Mouse (Mus musculus) adrenal gland, adult 8-10 months (tissue): Measurements from ENCODE around the gene Fam13a. TPM values are rescaled to one million over a fixed set of nuclear protein-coding genes. Genes with fewer than 3 reads are reported as not detected.

ENCODE experiments used
- DNase-seq: peaks from one replicate; pipeline ENCODE4 v3.0.0; 2022
- total RNA-seq, 4 experiments: library from RNA; stranded (reverse); gene quantifications; 2 replicates each; pipeline ENCODE4 v1.2.4; 2022

The Fam13a gene
- total RNA-seq, result 10 to 100 TPM; 13.0 to 48.9 (median 30.2) TPM

DNA sequence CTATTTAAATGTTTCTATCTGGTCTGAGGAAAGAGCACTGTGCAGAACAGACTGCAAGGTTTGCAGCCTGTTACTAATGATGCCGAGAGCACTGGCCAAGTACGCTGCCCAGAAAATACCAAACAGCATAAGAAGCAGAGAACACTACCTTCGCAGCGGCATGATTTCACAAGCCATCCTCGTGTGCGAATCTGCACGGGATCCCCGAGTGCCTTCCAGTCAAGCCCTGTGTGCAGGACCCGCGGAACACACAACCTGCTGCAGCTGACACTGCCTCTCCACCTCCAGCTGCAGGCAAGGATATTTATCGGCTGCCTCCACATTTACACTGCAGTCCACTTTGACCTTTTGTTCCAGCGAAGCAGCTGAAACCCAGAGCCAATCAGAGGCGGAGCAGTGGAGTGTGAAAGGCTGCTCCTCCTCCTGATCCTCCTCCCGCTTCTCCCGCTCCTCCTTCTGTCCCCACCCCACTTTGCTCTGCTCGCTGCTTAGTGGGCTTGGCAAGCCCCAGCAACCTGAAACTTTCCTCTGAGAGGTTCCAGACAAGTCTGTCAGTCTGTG is at the start of gene Fam13a:
Gene Fam13a, minus strand, starts transcription at position 386 of the 561 bp plus-strand sequence.
- peak; percentile 88 for DNase-seq

DNA sequence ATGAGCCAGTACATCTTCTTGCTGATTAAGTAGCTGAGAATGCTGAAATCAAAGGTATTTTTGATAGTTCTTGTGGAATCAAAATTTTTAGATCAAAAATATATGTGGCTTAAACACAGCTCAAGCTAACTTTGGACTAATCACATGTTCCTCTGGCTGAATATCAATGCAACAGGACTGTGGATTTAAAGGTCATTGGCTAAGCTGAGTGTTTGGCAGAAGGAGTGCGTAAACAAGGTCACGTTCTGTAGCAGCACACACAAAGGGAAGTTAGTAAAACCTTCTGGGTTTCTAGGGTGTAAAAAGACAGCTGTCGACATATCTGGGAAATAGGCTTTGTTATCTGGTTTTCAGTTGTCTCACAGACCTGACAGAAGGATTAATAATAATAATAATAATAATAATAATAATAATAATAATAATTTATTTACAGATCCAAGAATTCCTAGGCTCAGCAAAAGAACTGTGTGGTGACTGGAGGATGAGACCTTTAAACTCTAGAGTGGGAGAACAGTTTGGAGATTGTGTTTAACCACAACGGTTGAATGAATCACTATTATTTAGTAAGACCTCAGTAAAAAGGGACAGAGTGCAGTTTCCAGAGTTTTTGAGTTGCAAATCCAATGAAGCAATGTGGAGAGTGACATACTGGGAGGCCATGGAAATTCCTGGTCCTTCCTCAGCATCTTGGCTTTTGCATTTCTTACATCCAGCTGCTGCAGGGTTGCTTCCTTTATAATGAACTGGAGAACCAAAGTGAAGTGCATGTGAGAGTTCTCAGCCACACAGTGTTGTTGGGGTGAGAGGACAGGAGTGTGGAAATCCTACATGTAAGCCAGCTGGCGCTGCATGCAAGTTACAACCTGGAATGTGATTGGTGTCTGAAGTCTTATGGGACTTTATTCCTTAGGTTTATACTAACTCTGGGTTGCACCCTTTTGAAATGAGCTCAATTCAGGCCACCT is 48.0 kb upstream of the Fam13a start:
- peak; percentile 26 for DNase-seq

GRCm38 (mm10) chr6:59071691-59072090 is 47.3 kb upstream of the Fam13a start:
- peak; percentile 15 for DNase-seq

DNA sequence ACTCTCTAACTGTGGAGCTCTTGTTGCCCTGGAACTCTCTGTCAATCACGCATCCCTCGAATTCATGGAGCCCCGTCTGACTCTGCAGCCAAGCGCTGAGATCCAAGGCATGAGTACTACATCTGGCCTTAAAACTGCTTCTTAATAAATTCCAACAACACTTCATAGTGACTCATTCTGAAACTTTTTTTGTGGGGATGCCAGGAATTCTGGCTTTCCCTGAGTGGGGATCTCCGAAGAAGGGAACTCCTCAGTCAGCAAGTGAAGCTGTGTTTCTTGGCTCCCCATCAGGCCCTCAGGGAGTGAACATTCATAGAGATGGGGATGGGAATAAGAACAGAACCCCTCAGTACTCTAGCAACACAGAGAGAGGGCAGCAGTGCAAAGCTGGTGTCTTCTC is 43.8 kb upstream of the Fam13a start:
- no peak for DNase-seq

GRCm38 (mm10) chr6:59064440-59064839 is 40.1 kb upstream of the Fam13a start:
- DNase-seq, result no peak

- no peak for DNase-seq
Measured at GRCm38 (mm10) chr6:59053232-59053631, 28.9 kb upstream of the Fam13a start.

DNA sequence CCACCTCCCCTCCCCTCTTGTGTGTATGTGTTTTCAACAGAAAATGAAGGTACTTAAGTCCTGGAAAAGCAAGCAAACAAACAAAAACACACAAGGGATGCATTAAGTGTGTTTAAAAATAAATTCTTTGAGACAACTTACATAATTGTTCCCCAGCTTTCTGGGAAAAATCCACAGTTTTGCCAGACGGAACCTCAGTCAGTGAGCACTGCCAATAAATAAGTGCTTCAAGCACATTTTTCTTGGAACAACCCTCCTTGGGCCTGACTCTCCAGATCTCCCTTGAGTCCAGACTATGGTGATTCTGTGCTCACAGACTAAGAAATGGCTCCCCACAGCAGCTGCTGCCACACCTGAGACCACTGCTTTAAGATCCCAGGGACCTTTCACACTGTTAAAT is 15.4 kb upstream of the Fam13a start:
- DNase-seq, result no peak

DNA sequence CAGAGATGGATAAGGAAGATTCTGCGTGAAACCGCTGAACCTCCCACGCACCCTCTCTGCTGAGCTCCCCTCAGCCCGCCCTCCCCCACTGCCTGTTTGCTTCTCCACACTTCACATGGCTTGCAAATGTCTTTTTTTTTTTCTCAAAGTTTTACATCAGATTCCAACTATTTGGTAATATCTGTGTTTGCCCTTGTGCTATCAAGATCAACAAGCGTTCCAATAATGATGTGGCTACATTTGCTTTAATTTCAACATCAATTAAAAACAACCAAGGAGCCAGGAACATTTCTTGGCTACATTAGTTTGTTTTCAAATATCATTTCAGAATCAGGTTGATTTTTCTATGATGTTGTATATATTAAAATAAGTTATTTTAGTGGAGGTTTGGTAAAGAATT is 8.4 kb upstream of the Fam13a start:
- DNase-seq, result no peak

- DNase-seq, result no peak
Measured at GRCm38 (mm10) chr6:59031539-59031938, 7.2 kb upstream of the Fam13a start.

GRCm38 (mm10) chr6:59030667-59031066 is 6.3 kb upstream of the Fam13a start:
- DNase-seq, result no peak

DNA sequence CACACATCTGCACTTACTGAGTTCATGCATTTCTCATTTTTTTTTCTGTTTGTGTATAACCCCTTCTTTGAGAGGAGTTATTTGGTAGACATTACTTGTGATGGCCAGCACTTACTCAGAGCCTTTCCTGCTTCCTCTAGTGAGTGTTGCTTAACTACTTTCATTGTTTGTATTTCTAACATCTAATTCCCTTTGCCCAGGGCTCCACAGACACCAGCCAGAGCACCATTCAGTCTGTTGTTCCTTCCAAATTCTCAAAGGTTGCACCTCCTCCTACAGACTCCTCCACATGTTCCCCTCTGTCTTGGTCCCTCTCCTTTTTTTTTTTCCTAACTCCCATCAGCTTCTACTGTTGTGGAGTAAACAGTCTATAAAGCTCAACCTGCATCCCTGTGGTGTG is 5.7 kb upstream of the Fam13a start:
- no peak for DNase-seq

DNA sequence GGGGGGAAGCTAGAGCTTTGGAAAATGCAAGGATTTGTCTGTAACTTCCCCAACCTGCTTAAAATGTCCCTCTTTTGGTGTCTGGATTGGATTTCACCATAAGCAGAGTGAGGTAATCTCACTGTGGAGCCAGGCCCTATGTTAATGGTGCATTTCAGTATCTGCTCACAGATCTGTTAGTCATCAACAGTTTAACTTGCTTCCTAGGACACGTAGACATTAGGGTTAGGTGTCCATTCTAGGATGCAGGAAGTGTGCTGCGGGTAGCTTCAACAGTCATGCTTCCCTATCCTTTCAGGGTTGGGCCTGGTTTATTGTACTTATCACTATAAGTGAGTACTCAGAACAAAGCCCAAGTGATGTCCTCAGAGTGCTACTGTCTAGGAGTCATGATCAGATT is 4.5 kb upstream of the Fam13a start:
- no peak for DNase-seq

- no peak for DNase-seq
Measured at GRCm38 (mm10) chr6:59024806-59025205, 457 bp upstream of the Fam13a start.

- no peak for DNase-seq
Measured at GRCm38 (mm10) chr6:59023455-59024163, 740 bp downstream of the Fam13a start.

- no peak for DNase-seq
Measured at GRCm38 (mm10) chr6:59022621-59023020, 1.7 kb downstream of the Fam13a start.

- peak; percentile 34 for DNase-seq
Measured at GRCm38 (mm10) chr6:59020346-59020745, 4.0 kb downstream of the Fam13a start.

DNA sequence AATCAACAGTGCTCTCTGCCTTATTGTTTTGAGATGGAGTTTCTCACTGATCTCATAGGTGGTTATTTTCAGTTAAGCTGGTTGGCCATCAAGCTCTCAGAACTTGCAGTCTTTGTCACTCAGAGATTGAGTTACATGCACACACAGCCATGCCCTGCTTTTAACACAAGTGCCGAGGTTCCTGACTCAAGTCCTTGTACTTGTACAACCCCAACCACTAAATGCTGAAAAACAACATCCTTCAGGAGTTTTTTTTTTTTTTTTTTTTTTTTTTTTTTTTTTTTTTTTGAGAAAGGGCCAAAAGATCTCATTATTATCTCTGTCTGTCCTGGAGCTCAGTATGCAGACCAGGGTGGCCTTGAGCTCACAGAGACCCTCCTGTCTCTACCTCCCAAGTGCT is 4.5 kb downstream of the Fam13a start:
- DNase-seq, result no peak

- DNase-seq, result no peak
Measured at GRCm38 (mm10) chr6:59016336-59016832, 8.0 kb downstream of the Fam13a start.

- DNase-seq, result no peak
Measured at GRCm38 (mm10) chr6:59014760-59015159, 9.6 kb downstream of the Fam13a start.

DNA sequence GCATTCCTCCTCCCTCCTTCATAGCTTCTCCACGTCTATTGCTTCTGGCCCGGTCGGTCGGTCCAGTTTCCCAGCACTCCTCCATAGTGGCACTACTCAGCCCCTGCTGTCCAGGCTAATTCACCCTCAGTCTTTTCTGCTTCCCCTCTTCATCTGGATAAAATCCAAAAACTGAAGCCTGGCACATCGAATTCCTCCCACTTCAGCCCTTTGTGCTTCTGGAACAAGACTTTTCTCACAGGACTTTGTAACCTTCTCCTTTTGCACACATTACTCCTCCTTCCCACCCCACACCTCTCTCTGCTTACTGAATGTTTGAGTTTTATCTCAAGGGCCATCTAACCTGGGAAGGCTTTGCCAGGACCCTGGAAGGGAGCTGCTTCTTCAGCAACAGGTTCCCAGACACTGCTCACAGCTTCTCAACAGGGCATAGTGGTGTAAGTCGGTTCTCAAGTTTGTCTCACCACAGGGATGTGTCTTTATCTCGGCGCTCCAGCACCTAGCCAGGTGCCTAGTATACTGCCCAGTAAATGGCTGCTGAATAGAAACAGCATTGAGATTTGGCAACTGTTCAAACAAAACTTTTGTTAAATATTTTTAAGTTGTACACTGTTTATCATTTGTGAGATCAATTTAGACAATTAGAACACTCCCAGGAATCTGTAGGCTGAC is 10.1 kb downstream of the Fam13a start:
- no peak for DNase-seq

GRCm38 (mm10) chr6:59010792-59011191 is 13.6 kb downstream of the Fam13a start:
- DNase-seq, result no peak

GRCm38 (mm10) chr6:59004630-59005029 is 19.7 kb downstream of the Fam13a start:
- DNase-seq, result no peak
